Mouse (Mus musculus): ENCODE measurements around the gene Epn2. TPM values are rescaled to one million over a fixed set of nuclear protein-coding genes. Genes with fewer than 3 reads are reported as not detected.

Epn2 gene
- 19.8 and 20.5 TPM in 2 replicates for polyA plus RNA-seq (2015; fragmentation: Nextera tagmentation; extraction: Ambion mirVana)

DNA sequence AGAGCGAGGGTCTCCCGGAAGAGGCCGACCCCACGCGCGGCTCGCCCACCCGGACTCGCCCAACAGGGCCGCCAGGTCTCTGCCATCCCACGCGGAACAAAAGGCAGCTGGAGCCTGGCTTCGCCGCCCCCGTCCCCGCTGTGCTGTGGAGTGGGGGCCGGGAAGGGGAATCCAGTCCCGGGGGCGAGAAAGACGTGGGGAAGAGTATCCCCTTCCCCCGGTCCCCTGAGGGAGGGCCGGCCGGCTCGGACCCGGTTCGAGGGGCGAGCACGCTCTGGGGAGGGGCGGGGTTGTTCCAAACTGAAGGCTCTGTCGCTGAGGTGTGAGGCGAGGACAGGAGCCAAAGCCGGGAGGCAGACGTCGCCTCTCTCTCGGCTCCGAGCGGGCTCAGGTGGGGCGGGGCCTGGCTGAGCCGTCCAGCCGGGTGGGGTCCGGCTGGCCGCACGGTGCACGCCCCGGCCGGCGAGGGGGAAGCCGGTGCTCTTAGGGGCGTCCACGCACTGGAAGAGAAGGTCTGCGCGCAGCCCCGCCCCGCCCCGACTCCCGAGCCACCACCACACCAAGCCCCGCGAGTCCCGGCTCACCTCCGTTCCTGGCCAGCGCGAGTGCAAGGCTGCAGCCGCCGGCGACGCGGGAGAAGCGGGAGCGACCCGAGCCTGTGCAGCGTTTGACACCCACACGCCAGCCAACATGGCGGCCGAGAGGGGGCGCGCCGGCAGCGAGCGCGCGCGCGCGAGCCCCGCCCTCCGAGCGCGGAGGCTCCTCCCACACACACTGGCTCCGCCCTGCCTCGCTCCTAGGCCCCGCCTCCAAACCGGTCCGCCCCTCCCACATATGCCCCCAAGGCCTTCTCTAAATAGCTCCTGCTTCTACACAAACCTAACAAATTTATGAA is at the start of gene Epn2:
Gene Epn2 (minus strand): TSS at position 705 of the 895 bp plus-strand sequence.
- Histone ChIP-seq H3K9ac (peak within 1 kb of the TSS; percentile 94), H3K4me1 (peaks cover 36% of the 10 kb centered on the region), H3K36me3 (no peaks in the 10 kb centered on the region), H3K27ac (replicated peaks) (peak within 1 kb of the TSS; percentile 92), H3K27me3 (replicated peaks) (no peaks in the 10 kb centered on the region), H3K9me3 (no peaks in the 10 kb centered on the region), H3K4me2 (peak within 1 kb of the TSS; percentile 89), H3K4me3 (peak within 1 kb of the TSS; percentile 78)
- ATAC-seq (ENCODE audit: extremely low read depth, insufficient number of reproducible peaks, low FRiP score, low TSS enrichment) = peak; percentile 93
- under 1% methylated on average over 84 of the region's 93 CpGs for WGBS

GRCm38 (mm10) chr11:61626509-61626908 is 47.0 kb upstream of the Epn2 start:
- Histone ChIP-seq H3K4me3 (no peak overlapping the region), H3K4me1 (no peaks in the 10 kb centered on the region), H3K9ac (no peak overlapping the region), H3K27ac (replicated peaks) (no peak overlapping the region), H3K4me2 (no peak overlapping the region), H3K36me3 (no peaks in the 10 kb centered on the region), H3K27me3 (replicated peaks) (no peaks in the 10 kb centered on the region), H3K9me3 (peaks cover 4% of the 10 kb centered on the region; the same call in 1 of the 2 replicates)
- WGBS = 88% methylated on average over 1 of the region's 1 CpGs
- no peak for ATAC-seq (ENCODE audit: extremely low read depth, insufficient number of reproducible peaks, low FRiP score, low TSS enrichment)

DNA sequence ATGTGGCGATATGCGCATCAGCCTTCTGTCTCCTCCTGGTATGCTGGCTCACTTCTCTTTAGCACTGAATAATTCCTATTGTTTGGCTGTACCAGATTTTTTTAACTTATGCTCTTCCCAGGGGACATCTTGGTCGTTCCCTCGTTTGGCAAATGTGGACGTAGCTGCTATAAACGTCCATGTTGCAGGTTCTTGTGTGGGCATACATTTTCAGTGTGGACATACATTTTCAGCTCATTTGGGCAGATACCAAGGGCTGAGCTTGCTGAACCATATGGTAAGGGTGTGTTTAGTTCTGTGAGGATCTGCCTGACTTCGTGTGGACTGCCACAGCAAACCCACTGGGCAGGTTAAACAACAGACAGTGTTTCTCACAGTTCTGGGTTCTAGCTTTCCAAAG is 45.6 kb upstream of the Epn2 start:
- WGBS = 76% methylated on average over 7 of the region's 7 CpGs
- no peak overlapping the region for H3K9ac ChIP-seq

GRCm38 (mm10) chr11:61620762-61621161 is 41.3 kb upstream of the Epn2 start:
- no peak for ATAC-seq (ENCODE audit: extremely low read depth, insufficient number of reproducible peaks, low FRiP score, low TSS enrichment)
- Histone ChIP-seq H3K4me3 (peak overlapping the region; percentile 53), H3K27me3 (replicated peaks) (no peaks in the 10 kb centered on the region), H3K27ac (replicated peaks) (0 out of 2 replicates have a peak overlapping the region, but pooled peaks have one; percentile 58), H3K4me1 (peaks cover 29% of the 10 kb centered on the region), H3K4me2 (peak overlapping the region; percentile 82), H3K9ac (peak overlapping the region; percentile 79), H3K9me3 (no peaks in the 10 kb centered on the region), H3K36me3 (no peaks in the 10 kb centered on the region)
- WGBS = 54% methylated on average over 8 of the region's 8 CpGs

More for the DNA sequence above, 45.6 kb upstream of the Epn2 start:
- no peak overlapping the region for H3K4me2 ChIP-seq
- no peak overlapping the region for H3K4me3 ChIP-seq
- H3K4me1 ChIP-seq = peaks cover 6% of the 10 kb centered on the region; the same call in 1 of the 2 replicates
- H3K9me3 ChIP-seq = peaks cover 3% of the 10 kb centered on the region; the same call in 1 of the 2 replicates
- no peaks in the 10 kb centered on the region for H3K36me3 ChIP-seq
- H3K27me3 ChIP-seq (replicated peaks) = no peaks in the 10 kb centered on the region
- H3K27ac ChIP-seq (replicated peaks) = no peak overlapping the region
- ATAC-seq (ENCODE audit: extremely low read depth, insufficient number of reproducible peaks, low FRiP score, low TSS enrichment) = no peak

DNA sequence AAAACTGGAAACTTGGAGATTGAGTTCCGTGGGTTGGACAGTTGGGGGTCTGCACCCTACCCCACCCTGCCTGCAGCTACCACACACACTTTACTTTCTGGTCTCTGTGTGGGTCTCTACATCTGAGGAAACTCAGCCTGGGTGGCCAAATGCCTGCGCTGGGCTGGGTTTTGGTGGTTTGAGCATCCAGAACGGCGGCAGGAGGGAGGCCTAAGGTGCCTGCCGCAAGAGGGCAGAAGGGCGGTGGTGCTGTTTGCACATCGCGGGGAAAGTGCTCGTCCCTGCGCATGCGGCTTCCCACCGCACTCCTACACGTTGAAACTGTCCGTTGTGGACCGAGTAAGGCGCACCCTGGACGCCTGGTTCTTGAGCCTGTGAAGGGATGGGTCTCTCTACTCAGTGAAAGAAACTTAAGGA is 40.8 kb upstream of the Epn2 start:
- H3K9ac ChIP-seq = peak overlapping the region; percentile 79
- peak overlapping the region; percentile 58; the same call in 1 of the 2 replicates for H3K27ac ChIP-seq (replicated peaks)
- peak overlapping the region; percentile 53 for H3K4me3 ChIP-seq
- peak; percentile 29; the same call in 1 of the 2 replicates for ATAC-seq (ENCODE audit: extremely low read depth, insufficient number of reproducible peaks, low FRiP score, low TSS enrichment)
- no peaks in the 10 kb centered on the region for H3K9me3 ChIP-seq
- peak overlapping the region; percentile 82 for H3K4me2 ChIP-seq
- no peaks in the 10 kb centered on the region for H3K36me3 ChIP-seq
- H3K27me3 ChIP-seq (replicated peaks) = no peaks in the 10 kb centered on the region
- WGBS = under 1% methylated on average over 17 of the region's 17 CpGs
- peaks cover 34% of the 10 kb centered on the region for H3K4me1 ChIP-seq

DNA sequence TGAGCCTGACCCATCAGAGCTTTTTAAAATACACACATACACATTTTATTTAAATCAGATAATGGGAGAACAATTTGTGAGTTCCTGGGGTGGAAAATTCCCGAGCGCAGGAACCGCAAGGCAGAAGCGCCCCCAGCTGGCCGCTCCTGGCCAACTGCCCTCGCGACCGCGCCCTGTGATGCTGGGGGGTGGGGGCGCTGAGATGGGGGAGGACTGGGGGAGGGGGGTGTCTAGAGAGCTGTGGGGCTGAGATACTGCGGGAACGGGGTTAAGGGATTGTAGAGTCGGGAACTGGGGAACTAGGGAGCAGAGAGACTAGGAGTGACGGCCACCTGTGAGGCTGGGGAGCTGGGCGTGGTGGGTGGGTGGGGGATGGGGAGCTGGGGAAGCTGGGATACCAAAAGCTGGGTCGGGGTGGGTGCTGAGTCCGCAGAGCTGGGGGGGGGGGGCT is 40.3 kb upstream of the Epn2 start:
- Histone ChIP-seq H3K9ac (peak overlapping the region; percentile 79), H3K4me3 (peak overlapping the region; percentile 53), H3K27ac (replicated peaks) (peak overlapping the region; percentile 58; the same call in 1 of the 2 replicates), H3K36me3 (no peaks in the 10 kb centered on the region), H3K4me2 (peak overlapping the region; percentile 82), H3K4me1 (peaks cover 38% of the 10 kb centered on the region), H3K27me3 (replicated peaks) (no peaks in the 10 kb centered on the region), H3K9me3 (no peaks in the 10 kb centered on the region)
- WGBS = under 1% methylated on average over 17 of the region's 17 CpGs
- no peak for ATAC-seq (ENCODE audit: extremely low read depth, insufficient number of reproducible peaks, low FRiP score, low TSS enrichment)

- 11% methylated on average over 6 of the region's 6 CpGs for WGBS
- H3K36me3 ChIP-seq = no peaks in the 10 kb centered on the region
- H3K9me3 ChIP-seq = no peaks in the 10 kb centered on the region
- H3K4me1 ChIP-seq = peaks cover 43% of the 10 kb centered on the region
- peak overlapping the region; percentile 82 for H3K4me2 ChIP-seq
- no peaks in the 10 kb centered on the region for H3K27me3 ChIP-seq (replicated peaks)
- H3K4me3 ChIP-seq = peak overlapping the region; percentile 53
- ATAC-seq (ENCODE audit: extremely low read depth, insufficient number of reproducible peaks, low FRiP score, low TSS enrichment) = no peak
- H3K27ac ChIP-seq (replicated peaks) = no peak overlapping the region
- peak overlapping the region; percentile 79; the same call in 1 of the 2 replicates for H3K9ac ChIP-seq
Observed at GRCm38 (mm10) chr11:61619356-61619755, 39.9 kb upstream of the Epn2 start.

GRCm38 (mm10) chr11:61618571-61618970 is 39.1 kb upstream of the Epn2 start:
- WGBS = 84% methylated on average over 7 of the region's 8 CpGs
- Histone ChIP-seq H3K9me3 (no peaks in the 10 kb centered on the region), H3K9ac (no peak overlapping the region), H3K27me3 (replicated peaks) (no peaks in the 10 kb centered on the region), H3K4me1 (peaks cover 44% of the 10 kb centered on the region), H3K4me2 (no peak overlapping the region), H3K27ac (replicated peaks) (no peak overlapping the region), H3K4me3 (no peak overlapping the region), H3K36me3 (no peaks in the 10 kb centered on the region)
- ATAC-seq (ENCODE audit: extremely low read depth, insufficient number of reproducible peaks, low FRiP score, low TSS enrichment) = no peak

DNA sequence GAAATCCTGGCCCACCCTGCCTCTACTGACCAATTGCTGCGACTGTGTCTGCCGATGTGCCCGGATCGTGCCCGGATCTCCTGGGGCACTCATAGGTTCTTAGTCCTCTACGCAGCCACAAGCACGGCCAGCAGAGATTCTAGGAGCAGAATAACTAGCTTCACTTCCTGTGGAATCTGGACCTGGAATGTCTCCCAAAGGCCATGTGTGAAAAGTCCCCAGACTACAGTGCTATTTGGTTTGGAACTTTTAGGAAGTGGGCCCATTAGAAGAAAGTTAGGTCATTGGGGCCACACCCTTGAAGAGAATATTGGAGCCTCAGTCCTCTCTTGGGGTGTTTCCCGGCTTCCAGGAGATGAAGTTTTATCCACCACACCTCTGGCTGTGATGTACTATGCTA is 38.6 kb upstream of the Epn2 start:
- Histone ChIP-seq H3K4me3 (no peak overlapping the region), H3K9ac (no peak overlapping the region), H3K9me3 (no peaks in the 10 kb centered on the region), H3K4me2 (no peak overlapping the region), H3K36me3 (no peaks in the 10 kb centered on the region), H3K4me1 (peaks cover 44% of the 10 kb centered on the region), H3K27ac (replicated peaks) (no peak overlapping the region), H3K27me3 (replicated peaks) (no peaks in the 10 kb centered on the region)
- ATAC-seq (ENCODE audit: extremely low read depth, insufficient number of reproducible peaks, low FRiP score, low TSS enrichment) = no peak
- WGBS = 81% methylated on average over 8 of the region's 8 CpGs

GRCm38 (mm10) chr11:61617293-61617975 is 37.9 kb upstream of the Epn2 start:
- no peaks in the 10 kb centered on the region for H3K27me3 ChIP-seq (replicated peaks)
- ATAC-seq (ENCODE audit: extremely low read depth, insufficient number of reproducible peaks, low FRiP score, low TSS enrichment) = no peak
- no peak overlapping the region for H3K9ac ChIP-seq
- no peak overlapping the region for H3K27ac ChIP-seq (replicated peaks)
- H3K4me3 ChIP-seq = no peak overlapping the region
- WGBS = 64% methylated on average over 7 of the region's 7 CpGs
- peaks cover 44% of the 10 kb centered on the region for H3K4me1 ChIP-seq
- no peak overlapping the region for H3K4me2 ChIP-seq
- no peaks in the 10 kb centered on the region for H3K9me3 ChIP-seq
- H3K36me3 ChIP-seq = no peaks in the 10 kb centered on the region
